Mouse (Mus musculus) liver, embryonic 14.5 days (tissue): Measurements from ENCODE around the gene Ddhd1. TPM values are rescaled to one million over a fixed set of nuclear protein-coding genes. Genes with fewer than 3 reads are reported as not detected.
A peak's percentile ranks its signal among the peaks of the same experiment; 100 is the strongest.

Experiments used
- ATAC-seq: fragments of 200-750 bp; cut with Nextera tagmentation; 2 replicates; pipeline ENCODE4 v1.8.0; 2017; ENCODE audit warnings: moderate number of reproducible peaks, mild to moderate bottlenecking, moderate library complexity; ENCODE audit not compliant: insufficient read depth
- DNase-seq, 3 experiments: peaks; one replicate each; pipeline ENCODE4 v3.0.0-alpha.2; 2012 to 2013; ENCODE audit warnings: low read depth in 3 of 3, low spot score in 3 of 3
- H3K27ac ChIP-seq: fragments of 300-500 bp; sonication (generic); 2 replicates; pipeline ENCODE4 v1.5.1; 2014; ENCODE audit warnings: moderate library complexity, mild to moderate bottlenecking, control low read depth, inconsistent platforms
- H3K27me3 ChIP-seq: fragments of 300-500 bp; sonication (generic); 2 replicates; pipeline ENCODE4 v1.6.1; 2014; ENCODE audit warnings: mild to moderate bottlenecking, low read length, moderate library complexity; ENCODE audit not compliant: control insufficient read depth, insufficient read depth
- H3K36me3 ChIP-seq: fragments of 300-500 bp; sonication (generic); replicated peaks from 2 replicates; pipeline ENCODE4 v1.6.1; 2014; ENCODE audit warnings: low read depth; ENCODE audit not compliant: control insufficient read depth, insufficient read depth
- H3K4me1 ChIP-seq, 2 experiments: fragments of 200-500 bp in 1 of 2; fragments of 300-500 bp in 1 of 2; sonication (generic) in 1 of 2; replicated peaks; 2 replicates each; pipeline ENCODE4 v1.6.1; 2012 to 2014; ENCODE audit warnings: antibody characterized with exemption in 1 of 2, inconsistent platforms in 1 of 2, low read length in 1 of 2; ENCODE audit not compliant: control insufficient read depth in 2 of 2, insufficient read depth in 2 of 2
- H3K4me2 ChIP-seq: fragments of 300-500 bp; sonication (generic); 2 replicates; pipeline ENCODE4 v1.6.1; 2014; ENCODE audit warnings: low read depth, mild to moderate bottlenecking, control low read depth, moderate library complexity
- H3K4me3 ChIP-seq, 2 experiments: fragments of 200-500 bp in 1 of 2; fragments of 300-500 bp in 1 of 2; sonication (generic) in 1 of 2; 2 replicates each; pipeline ENCODE4 v1.5.1; 2012 to 2014; ENCODE audit warnings: low read depth in 2 of 2, low read length in 2 of 2, mild to moderate bottlenecking in 2 of 2, control low read depth in 1 of 2, inconsistent platforms in 1 of 2, moderate library complexity in 1 of 2; ENCODE audit not compliant: insufficient read depth in 1 of 2
- H3K9ac ChIP-seq: fragments of 300-500 bp; sonication (generic); replicated peaks from 2 replicates; pipeline ENCODE4 v1.6.1; 2014; ENCODE audit warnings: mild to moderate bottlenecking, control low read depth, moderate library complexity
- H3K9me3 ChIP-seq: fragments of 300-500 bp; sonication (generic); 2 replicates; pipeline ENCODE4 v1.6.1; 2016; ENCODE audit warnings: low read length, mixed read lengths; ENCODE audit not compliant: control insufficient read depth
- CTCF ChIP-seq: IDR thresholded peaks from 2 replicates; pipeline ENCODE4 v1.5.1; 2016; ENCODE audit warnings: antibody characterized with exemption, low read depth, control low read depth
- EP300 ChIP-seq: IDR thresholded peaks from 2 replicates; pipeline ENCODE4 v1.6.1; 2016; ENCODE audit warnings: antibody characterized with exemption, low read depth
- WGBS: fragments of 180-500 bp; shearing (Covaris S2); extraction: QIAGEN DNeasy Blood & Tissue Kit; methylation state at CpG from one replicate; pipeline ENCODE4 v1.1.7; 2014; ENCODE audit not compliant: insufficient replicate concordance; 5-methylcytosine and 5-hydroxymethylcytosine counted together
- polyA plus RNA-seq, 2 experiments: library from polyadenylated mRNA; depleted of rRNA in 1 of 2; stranded (reverse) in 1 of 2; unstranded in 1 of 2; fragments of >200 nt; fragmentation: Nextera tagmentation in 1 of 2; extraction: Ambion mirVana in 1 of 2; gene quantifications; 2 replicates each; pipeline versions ENCODE4 v1.2.1 to v1.2.3; 2012 to 2014

Gene Ddhd1
- polyA plus RNA-seq, 2 experiments, result 8.9 to 15.4 TPM

DNA sequence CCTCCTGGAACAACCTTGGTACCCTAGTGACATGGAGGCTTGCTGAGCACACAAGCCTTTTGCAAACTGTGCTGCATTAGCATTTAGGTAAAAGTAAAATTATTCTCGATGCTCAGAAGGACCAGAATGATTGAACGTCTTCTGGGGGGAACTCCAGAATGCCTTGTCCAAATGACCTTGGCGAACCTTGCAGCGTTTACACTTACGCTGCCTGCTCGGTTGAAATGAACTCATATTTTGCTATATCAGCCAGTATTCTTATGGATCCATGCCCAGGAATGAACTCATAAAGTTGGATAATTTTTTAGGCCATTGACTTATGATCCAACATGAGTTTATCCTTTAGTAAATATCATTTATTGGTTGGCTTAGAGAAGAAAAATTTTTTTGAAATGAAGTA, 103.6 kb downstream of the Ddhd1 start:
- H3K27ac ChIP-seq, result no peak overlapping the region
- 70% methylated on average over 6 of the region's 6 CpGs for WGBS
- H3K4me2 ChIP-seq, result no peak overlapping the region
- peaks cover 0 to 2% of the 10 kb centered on the region in 2 experiments; a peak in 1 of 4 replicates for H3K4me1 ChIP-seq
- H3K27me3 ChIP-seq, result no peaks in the 10 kb centered on the region
- TF ChIP-seq EP300 (no peak), CTCF (no peak)
- ATAC-seq (no peak), DNase-seq (no peak)
- no peak overlapping the region for H3K4me3 ChIP-seq
- no peaks in the 10 kb centered on the region for H3K36me3 ChIP-seq
- no peak overlapping the region for H3K9ac ChIP-seq
- H3K9me3 ChIP-seq, result no peaks in the 10 kb centered on the region

DNA sequence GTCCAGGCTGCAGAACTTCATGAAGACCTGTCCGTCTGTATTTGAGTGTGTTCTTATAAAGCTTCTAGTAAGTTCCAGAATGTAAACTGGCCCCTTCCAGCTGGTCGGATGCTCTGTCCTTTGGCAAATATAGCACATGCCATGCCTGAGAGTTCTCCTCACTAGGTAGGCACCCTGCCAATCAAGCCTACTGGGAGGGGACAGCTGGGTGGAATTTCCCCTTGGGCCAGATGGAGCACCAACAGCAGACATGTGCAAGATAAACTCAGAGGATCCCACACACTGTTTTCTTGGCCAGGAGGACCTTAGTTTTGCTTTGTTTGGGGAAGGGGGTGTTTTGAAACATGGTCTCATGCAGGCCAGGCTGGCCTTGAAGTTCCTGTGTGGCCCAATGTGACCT, 104.1 kb downstream of the Ddhd1 start:
- WGBS, result 48% methylated on average over 2 of the region's 2 CpGs
- TF ChIP-seq CTCF, result no peak
- TF ChIP-seq EP300, result no peak
- no peak overlapping the region for H3K4me3 ChIP-seq
- H3K4me1 ChIP-seq, result peaks cover 0 to 2% of the 10 kb centered on the region in 2 experiments; a peak in 1 of 4 replicates
- H3K4me2 ChIP-seq, result no peak overlapping the region
- H3K27me3 ChIP-seq, result no peaks in the 10 kb centered on the region
- ATAC-seq (no peak), DNase-seq (no peak)
- H3K36me3 ChIP-seq, result no peaks in the 10 kb centered on the region
- no peak overlapping the region for H3K9ac ChIP-seq
- no peak overlapping the region for H3K27ac ChIP-seq
- no peaks in the 10 kb centered on the region for H3K9me3 ChIP-seq

DNA sequence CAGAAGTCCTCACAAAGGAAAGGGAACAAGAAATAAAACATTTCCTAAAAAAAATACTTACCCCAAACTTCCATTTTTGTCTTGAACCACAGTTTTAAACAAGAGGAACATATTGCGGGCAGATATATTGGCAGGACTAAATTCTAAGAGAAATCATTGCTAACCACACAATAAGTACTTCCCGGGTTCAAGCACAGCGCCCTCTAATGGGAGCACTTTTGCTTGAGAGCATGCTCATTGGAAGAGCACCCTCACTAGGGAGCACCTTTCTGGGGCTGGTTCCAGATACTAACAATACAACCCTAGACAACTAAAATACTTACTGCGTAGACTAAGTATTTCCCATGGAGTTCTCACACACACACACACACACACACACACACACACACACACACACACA, 105.5 kb downstream of the Ddhd1 start:
- ATAC-seq (no peak), DNase-seq (no peak)
- 56% methylated on average over 4 of the region's 4 CpGs for whole genome bisulfite sequencing
- Histone ChIP-seq H3K4me2 (no peak overlapping the region), H3K36me3 (no peaks in the 10 kb centered on the region), H3K27me3 (no peaks in the 10 kb centered on the region), H3K9ac (no peak overlapping the region), H3K4me1 (peaks cover 0 to 2% of the 10 kb centered on the region in 2 experiments; a peak in 1 of 4 replicates), H3K27ac (no peak overlapping the region), H3K4me3 (no peak overlapping the region), H3K9me3 (no peaks in the 10 kb centered on the region)
- TF ChIP-seq EP300, result no peak
- TF ChIP-seq CTCF, result no peak

DNA sequence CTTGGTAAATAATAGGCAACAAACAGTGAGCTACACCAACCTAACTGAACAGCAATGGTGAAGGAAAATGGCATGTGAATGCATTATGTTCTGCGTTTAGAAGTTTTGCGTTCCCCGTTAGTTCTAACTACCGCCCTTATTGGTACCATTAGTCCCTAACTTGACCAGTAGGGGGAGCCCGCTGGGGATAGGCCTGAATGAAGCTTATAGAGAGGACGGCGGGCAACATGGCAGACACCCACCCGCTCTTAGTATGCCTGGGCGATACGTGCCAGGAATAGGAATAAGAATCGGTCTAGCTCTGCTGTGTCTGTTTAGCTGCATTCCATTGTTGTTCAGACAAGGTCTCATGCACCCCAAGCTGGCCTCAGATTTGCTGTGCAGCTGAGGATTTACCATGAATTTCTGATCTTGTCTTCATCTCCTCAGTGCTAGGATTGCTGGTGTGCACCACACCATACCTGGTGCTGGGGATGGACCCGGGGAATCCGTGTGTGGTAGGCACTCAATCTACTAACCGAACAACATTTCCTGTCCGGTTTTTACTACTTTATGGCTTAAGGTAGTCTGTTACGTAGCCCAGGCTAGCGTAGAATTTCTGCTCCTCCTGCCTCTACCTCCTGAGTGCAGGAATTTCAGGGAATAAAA, 106.7 kb downstream of the Ddhd1 start:
- peaks cover 0 to 2% of the 10 kb centered on the region in 2 experiments; a peak in 1 of 4 replicates for H3K4me1 ChIP-seq
- H3K27me3 ChIP-seq, result no peaks in the 10 kb centered on the region
- no peaks in the 10 kb centered on the region for H3K9me3 ChIP-seq
- no peak overlapping the region for H3K9ac ChIP-seq
- H3K4me3 ChIP-seq, result no peak overlapping the region
- no peak for DNase-seq
- H3K36me3 ChIP-seq, result no peaks in the 10 kb centered on the region
- 48% methylated on average over 17 of the region's 17 CpGs for WGBS
- TF ChIP-seq EP300, result no peak
- peak; percentile 81 for TF ChIP-seq CTCF
- H3K4me2 ChIP-seq, result no peak overlapping the region
- ATAC-seq, result no peak
- H3K27ac ChIP-seq, result no peak overlapping the region

- TF ChIP-seq EP300 (no peak), CTCF (no peak)
- DNase-seq (peak in 2 of 3 experiments; percentile 14 to 26), ATAC-seq (peak; percentile 62; the same call in 1 of the 2 replicates)
- H3K27ac ChIP-seq, result no peak overlapping the region
- 51% methylated on average over 13 of the region's 13 CpGs for WGBS
- no peak overlapping the region for H3K4me2 ChIP-seq
- no peaks in the 10 kb centered on the region for H3K9me3 ChIP-seq
- no peaks in the 10 kb centered on the region for H3K27me3 ChIP-seq
- H3K9ac ChIP-seq, result no peak overlapping the region
- H3K4me1 ChIP-seq, result peaks cover 0 to 2% of the 10 kb centered on the region in 2 experiments; a peak in 1 of 4 replicates
- H3K36me3 ChIP-seq, result no peaks in the 10 kb centered on the region
- H3K4me3 ChIP-seq, result no peak overlapping the region
Observed at GRCm38 (mm10) chr14:45550010-45550647, 107.8 kb downstream of the Ddhd1 start.
